Mouse (Mus musculus) hindlimb bud, embryonic 11.5 days (tissue): ENCODE measurements around the gene Smco3.
"Not testable (repeated sequence)": the region's sequence is repeated elsewhere in the genome, so short reads cannot be mapped to it uniquely, and the experiment has no call there.

Experiments used
- DNase-seq: peaks from one replicate; pipeline ENCODE4 v3.0.0-alpha.2; 2012; ENCODE audit warnings: low read depth, low spot score; ENCODE audit errors: extremely low spot score

Smco3 gene

DNA sequence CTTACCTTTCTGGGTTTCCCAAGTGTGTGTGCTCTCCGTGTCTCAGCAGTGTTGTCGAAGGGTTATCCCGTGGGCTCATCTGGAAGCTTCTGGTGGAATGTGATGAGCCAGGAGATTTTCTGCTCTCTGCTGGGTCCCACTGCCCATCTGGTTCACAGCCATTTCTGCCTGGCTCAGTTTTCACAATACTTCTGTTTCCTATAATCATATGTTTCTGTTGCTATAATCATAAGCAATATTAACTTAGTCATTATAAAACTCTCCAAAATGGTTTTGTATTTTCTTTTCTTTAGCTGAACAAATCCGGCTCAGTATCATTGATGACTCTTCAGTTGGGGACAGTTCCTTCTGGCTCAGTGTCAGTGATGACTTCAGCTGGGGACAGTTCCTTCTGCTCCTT lies at the start of gene Smco3:
Smco3 (minus strand) TSS at position 101 of the 400 bp plus-strand sequence.
- no peak for DNase-seq

DNA sequence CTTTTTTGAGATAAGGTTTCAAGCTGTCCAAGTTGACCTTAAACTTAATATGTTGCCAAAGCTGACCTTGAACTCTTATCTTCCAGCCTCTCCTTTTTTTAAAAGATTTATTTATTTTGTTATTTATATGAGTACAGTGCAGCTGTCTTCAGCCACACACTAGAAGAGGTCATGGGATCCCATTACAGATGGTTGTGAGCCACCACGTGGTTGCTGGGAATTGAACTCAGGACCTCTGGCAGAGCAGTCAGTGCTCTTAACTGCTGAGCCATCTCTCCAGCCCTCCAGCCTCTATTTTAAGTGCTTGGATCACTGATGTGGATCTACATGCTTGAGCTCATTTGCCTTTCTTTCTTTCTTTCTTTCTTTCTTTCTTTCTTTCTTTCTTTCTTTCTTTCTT lies 49.5 kb upstream of the Smco3 start:
- DNase-seq = not testable (repeated sequence)

DNA sequence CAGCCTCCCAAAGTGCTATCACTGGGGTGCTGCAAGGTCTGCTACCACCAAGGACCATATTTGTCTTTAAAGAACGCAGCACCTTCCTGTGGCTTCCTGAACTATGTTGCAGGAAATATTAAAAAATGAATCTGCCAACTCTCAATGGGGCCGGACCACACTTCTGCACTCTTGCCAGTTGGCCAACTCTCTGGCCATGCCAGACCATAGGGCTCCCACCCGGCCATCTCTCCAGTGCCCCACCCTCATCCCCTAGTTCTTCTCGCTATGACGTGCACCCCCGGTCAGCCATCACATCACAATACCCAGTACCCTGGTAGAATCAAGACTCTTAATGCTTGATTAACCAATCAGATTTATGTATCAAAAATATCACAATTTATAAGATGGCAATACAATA lies 48.7 kb upstream of the Smco3 start:
- DNase-seq = no peak

DNA sequence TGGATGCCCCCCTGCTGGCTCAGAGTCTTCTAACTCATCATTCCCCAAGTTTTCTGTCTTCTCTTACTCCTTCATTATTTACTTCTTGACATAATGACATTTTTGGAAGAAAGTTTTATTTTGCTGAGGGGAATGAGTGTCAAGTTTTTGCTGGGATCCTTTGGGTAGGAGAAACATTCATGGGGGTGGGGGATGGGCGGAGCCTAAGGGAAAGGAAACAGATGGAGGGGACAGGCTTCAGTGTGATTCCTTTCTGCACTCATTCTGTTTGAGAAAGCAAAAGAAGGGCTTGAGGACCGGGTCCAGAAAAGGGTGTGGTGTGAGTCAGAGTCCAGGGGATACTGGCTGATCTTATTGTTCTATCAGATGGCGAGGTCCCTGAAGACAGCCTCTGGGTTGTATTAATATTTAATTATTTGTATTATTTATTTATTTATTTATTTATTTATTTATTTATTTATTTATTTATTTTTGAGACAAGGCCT lies 48.2 kb upstream of the Smco3 start:
- no peak for DNase-seq

DNA sequence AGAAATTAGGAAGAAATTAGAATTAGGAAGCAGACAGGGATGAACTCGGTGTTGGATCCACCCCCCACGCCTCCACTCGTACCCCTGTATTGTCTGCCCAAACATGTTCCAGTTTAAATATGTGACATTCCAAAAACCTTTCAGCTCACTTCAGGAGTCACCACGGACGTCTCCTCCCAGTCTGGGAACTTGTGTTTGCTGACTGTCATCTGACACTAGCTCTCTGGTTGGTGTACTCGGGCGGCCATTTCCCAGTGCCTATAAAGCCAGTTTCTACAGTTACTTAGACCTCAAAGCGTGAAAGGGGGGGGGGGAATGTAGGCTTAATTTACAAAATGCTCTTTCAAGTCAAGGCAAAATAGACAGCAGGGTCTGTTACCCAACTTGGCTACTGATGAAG lies 46.4 kb upstream of the Smco3 start:
- DNase-seq = no peak

DNA sequence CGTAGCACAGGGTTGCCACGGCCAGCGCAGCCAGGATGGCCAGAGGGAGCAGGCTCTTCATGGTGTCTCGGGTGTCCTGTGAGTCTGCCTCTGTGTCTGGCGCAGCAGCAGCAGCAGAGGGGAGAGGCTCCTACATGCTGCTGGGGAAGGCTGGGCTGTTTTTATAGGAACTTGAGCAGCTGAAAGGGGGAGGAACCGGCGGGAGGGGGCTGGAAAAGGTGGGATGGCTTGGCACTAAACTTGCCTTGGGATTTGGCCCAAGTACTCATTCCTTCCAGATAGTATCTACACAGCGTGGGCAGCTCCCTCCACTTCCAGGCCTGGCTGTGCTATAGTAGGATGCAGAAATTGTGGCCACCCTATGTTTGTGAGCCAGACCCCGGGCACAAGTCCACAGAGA lies 40.4 kb upstream of the Smco3 start, which contains the start of gene Mgp:
Mgp (minus strand) TSS at position 154 of the 400 bp plus-strand sequence.
- no peak for DNase-seq

DNA sequence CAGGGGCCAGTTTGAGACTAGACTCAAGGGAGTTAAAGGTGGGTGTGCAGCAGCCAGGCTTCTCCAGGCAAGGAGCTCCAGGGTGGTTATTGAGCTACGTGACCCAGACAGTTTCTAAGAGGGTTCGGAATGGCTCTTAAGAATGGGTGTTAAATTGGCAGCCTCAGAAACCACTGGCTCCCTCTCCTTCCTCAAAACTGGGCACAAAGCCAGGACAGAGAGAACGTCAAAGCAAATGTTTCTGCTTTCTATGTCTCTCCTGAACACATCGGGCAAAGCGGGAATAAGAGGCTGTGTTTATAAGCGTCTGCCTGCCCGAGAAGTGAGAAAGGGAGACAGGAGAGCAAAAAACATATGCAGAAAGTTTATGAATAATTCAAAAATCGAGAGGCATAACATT lies 39.3 kb upstream of the Smco3 start:
- DNase-seq = no peak

DNA sequence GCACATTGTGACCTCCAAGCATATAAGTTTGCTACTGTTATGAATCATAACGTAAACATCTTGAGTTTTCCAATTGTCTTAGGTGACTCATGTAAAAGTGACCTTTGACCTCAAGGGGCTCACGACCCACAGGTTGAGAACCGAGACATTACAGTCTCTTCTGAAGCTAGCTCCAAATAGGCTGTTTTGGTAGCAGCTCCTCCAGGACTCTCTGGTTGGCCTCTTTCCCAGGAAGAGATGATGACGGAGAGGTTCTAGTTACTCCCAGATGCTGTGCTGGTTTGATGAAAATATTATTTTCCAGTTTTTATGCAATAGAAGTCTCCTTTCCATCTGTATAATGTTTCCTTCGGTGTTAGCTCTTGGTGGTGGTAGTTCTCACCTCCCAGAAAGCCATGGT lies 33.7 kb upstream of the Smco3 start:
- no peak for DNase-seq

DNA sequence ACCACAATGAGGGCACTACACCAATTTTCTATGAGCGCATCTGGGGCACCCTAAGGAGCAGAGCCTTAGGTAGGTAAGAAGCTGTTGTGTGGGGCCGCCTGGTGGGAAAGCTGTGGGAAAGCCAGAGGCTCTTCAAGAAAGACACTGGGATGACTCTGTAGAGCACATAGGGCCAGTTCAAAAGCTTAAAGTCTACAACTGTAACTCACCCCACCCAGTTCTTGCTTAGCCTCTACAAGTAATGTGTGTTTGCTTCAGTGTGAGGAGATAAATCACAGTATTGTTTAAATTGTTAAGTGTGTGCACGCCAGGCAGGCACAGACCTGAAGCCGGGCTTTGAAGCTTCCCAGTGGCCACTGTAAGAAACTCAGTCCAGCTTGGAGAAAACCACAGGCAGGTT lies 30.9 kb upstream of the Smco3 start:
- DNase-seq = no peak

DNA sequence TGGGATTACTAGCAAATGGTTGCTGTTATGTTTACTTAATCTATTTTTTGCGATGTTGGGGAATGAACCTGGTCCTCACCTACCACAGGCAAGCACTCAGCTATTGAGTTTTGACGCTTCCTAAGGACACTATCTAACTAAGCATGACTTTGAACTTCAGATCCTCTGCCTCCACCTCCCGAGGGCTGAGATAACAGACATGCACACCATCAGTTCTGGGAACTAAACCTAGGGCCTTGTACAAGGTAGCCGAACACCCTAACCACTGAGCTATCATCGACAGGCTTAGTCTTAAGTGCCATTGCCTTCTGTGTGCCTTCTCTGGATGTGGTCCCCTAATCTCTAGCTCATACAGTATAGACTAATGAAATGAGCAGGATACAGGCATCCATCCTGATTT lies 30.1 kb upstream of the Smco3 start:
- no peak for DNase-seq

DNA sequence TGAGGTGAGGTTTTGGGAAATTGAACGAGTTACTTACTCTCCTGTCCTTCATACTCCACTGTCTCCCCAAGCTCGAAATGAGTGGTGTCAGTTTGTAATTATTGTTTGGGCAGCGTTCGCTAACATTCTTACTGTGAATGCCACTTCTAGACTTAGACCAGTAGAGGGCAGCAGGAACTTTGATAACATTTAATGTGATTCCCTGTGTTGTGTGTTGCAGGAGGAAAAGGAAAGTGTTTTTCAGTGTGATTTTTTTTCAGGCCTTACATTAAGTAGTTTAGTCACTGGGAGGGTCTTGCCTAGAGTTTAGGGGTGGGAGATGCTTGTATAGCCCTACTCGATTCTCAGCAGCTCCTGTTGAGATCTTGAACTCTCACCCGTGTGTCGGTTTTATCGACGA lies 25.8 kb upstream of the Smco3 start:
- peak; percentile 49 for DNase-seq

DNA sequence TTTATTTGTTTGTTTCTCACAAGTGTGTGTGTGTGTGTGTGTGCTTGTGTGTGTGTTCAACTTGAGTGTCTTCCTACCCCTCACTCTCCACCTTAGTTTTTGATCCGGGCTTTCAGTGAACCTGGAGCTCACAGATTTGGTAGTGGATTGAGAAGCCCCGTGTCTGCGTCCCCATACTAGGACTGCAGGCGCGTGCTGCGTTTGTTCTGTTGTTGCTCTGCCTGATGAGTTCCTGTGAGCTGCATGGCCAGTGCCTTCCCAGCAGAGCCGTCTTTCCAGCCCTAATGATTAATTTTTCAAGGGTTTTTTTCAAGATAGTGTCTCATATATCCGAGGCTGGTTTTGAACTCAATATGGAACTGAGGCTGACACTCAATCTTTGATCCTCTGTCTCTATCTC lies 23.2 kb upstream of the Smco3 start:
- no peak for DNase-seq

DNA sequence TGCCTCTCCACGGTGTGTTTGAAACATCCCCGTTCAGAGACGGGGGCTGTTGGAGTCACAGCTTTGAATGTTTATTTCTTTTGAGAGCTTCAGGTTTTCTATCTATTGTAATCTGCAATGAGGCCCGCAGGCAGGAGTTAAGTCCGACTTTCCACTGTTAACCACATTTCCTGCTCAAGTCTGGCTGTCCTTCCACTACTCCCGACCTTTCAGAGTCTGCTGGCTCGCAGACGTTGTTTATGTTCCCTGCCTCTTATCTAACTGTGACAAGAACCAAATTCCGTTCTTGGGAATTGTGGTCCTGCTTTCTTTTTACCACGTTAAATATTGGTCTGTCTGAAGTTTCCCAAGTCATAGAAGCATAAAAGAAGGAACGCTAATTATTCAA lies 22.6 kb upstream of the Smco3 start:
- no peak for DNase-seq

DNA sequence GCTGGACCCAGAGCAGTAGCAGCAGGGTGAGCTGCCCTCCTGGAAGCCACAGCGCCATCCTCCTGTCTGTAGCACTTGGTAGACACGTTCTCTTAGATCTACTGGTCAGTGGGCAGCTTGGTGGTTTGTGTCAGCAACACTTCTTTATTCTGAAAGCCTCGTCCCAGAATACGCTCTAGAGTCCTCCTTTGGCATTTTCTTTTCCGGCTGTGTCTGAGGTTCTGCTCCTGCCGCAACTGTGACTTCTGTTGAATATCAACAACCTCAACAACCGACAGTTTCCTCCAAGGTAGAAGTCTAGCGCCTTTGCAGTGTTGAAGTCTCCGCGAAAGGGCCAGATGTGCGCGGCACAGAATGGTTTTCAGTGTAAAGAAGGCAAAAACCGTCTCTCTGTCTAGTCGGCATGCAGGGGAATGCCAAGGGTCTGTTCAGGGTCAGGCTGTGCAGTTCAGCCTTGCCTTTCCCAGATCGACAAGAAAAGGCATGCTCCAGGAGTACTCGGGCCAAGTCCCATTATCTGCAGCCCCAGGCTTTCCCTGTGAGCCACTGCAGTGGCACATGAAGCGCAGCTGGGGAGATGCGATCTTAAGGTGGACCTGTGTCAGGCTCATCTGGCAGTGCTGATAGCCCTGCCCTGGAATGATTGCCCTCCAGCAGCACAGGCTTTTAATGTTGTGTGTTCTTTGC lies 22.1 kb upstream of the Smco3 start, which contains the start of gene Art4:
Art4 (minus strand) TSS at position 548 of the 687 bp plus-strand sequence.
- DNase-seq = no peak

DNA sequence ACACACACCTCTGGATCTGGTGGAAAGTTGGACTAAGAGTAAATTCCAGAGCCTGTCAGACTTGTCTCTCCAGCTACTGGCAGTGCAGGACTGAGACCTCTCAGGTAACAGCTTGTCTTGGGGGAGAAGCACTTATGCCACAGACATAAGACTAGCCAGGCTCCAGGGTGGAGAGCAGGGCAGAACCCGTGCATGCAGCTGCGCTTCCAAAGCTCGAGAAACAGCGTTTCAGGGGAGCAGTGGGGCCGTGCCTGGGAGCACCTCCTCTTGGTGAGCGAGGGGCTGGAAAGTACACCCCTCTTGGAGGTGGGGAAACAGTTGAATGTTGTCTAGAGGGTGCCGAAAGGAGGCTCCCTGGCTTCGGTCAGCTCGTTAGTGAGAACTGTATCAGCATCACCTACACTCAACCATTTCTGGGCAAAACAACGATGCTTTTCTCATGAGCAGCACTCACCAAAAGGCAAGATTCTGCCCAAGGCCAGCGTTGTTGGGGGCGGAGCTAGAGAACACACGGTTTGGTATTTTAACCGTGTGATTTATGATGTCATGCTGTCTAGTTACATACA lies 20.9 kb upstream of the Smco3 start:
- DNase-seq = no peak

DNA sequence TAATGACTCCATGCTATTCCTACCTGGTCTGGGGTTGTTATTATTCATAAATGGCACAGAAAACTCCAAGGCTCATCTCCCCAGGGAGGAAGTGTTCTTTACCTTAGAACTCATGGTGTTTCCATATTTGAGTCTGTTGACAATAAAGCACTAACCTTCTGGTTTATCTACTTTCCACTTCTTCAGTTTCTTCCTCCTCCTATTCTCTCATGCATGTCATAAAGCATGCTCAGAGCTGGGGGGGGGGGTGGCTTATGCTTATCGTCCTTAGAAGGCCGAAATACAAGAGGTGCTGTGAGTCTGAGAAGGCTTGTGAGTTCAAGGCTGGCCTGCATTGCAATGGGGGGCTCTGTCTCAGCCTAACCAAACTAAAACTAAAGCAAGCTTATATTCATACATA lies 19.9 kb upstream of the Smco3 start:
- no peak for DNase-seq

DNA sequence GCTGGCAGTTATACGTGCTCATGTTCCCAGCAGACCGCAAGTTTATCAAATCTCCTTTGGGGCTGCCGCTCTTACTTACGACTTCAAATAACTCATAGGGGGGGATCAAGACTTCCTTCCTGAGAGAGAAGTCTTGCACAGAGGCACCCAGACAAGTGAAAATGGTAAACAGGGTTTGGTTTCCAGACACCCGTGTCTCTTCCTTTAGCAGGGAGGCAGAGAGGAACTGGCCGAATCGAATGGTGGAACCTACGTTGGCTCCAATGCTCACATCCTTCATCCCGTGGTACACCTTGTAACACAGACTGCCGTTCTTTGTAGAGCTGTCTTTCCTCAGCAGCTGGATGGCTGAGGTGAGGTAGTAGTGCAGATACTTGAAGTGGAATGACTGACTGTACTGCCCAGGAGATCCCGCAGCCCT lies 19.1 kb upstream of the Smco3 start:
- DNase-seq = no peak

DNA sequence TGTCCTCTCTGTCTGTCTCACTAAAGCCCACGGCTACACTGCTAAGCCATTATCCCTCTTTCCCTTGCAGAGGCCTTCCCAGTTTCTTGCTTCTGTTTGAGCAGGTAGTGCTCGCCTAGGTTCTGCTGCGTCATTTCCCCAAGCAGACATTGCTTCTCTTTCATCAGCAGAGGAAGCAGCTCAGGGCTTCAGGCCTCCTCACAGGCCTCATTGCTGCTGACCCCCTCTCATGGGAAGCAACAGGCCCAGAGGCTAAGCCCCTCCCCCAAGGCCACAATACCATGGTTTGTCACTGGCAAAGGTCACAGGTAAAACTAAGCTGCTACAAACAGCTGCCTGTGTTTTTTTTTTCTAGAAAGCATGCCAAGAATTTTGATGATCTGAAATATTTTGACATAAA lies 17.5 kb upstream of the Smco3 start:
- DNase-seq = no peak

DNA sequence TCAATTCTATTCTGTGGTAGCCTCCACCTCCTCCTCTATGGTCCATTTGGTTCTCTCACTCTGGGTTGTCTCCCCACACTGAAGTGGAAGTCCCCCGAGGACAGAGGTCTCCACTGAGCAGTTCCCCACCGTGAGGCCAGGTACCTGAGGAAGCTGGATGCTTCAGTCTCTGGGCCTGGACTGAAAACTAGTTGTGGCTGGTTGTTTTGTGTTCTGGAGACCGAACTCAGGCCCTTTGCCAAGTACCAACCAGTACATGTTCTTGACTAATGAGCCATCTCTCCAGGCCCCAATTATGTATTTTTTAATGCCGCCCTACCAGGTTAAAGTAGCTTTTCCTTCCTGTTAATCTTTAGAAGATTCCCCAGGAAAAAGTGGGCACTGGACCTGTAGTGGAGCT lies 17.1 kb upstream of the Smco3 start:
- no peak for DNase-seq

DNA sequence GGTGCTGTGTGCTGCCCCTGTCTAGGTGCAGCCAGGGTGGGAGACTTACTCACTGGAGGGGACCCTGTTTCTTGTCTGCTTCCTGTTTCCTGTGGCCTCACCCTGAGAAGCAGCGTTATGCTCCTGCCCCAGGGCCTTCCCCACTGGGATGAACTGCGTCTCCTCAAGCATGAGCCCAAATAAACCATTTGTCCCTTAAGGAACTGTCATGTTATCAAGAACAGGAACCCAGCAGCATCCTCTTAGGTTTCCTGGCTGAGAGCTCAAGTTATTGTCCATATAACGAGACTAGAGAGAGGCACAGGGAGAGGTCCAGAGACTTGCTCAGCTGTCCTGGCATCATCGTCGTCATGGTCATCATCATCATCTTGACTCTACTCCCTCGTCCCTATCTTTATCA lies 15.0 kb upstream of the Smco3 start:
- DNase-seq = no peak

DNA sequence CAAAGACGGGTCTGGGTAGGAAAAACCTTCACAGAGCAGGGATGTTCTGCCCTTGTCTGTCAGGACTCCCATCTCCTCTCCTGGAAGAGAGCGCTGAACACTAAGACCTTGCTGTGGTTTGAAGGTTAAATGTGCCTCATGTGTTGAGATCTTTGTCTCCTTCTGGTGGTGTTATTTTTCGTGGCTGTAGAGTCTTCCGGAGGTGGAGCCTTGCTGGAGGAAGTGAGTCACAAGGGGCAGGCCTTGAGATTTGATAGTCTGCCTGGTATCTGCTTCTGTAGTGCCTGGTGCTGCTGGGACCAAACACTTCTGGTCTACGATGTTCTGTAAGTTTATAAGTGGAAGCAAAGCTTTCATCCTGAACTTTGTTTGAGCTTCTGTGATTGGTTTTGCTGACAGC lies 13.7 kb upstream of the Smco3 start:
- no peak for DNase-seq

DNA sequence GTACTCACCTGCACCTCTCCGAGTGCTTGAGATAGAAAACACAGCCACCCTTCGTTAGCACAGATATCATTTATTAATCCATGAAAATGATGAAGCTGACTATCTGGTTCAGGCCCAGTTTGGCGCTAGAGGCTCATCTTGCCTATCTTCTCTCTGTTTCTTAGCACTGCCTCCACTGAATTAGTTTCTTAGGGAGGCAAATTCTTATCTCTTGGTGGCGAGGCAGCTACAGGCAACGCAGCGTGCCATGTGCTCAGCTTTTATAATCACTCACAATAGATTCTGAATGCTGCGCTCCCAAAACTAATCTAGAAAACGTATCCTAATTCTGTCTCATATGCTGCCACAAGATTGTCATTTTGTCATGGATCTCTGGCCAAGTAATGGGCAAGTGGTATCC lies 13.1 kb upstream of the Smco3 start:
- no peak for DNase-seq

DNA sequence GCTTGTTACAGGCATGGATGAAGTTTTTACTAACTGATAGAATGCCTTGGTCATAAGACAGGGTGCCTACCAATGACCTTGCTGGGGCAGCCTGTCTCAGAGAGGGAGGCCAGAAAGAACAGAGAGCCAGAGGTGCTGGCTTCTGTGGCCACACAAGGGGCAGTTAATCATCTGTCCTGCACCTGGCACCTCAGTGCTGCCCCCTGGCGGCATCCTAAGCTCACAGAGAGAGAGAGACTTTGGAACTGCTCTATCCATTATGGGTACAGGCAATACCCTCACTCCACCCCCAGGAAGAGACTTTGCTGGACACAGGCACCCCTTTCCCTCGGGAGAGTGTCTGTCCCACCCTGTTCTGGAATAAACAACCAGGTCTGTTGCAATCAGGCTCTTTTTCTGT lies 12.5 kb upstream of the Smco3 start:
- DNase-seq = no peak
